Mouse (Mus musculus) heart, embryonic 11.5 days (tissue): ENCODE results near the gene Lat2. TPM values are rescaled to one million over a fixed set of nuclear protein-coding genes. Genes with fewer than 3 reads are reported as not detected.
A peak's percentile ranks its signal among the peaks of the same experiment; 100 is the strongest.

Experiments used
- ATAC-seq: fragments of 200-750 bp; cut with Nextera tagmentation; replicated peaks from 2 replicates; pipeline ENCODE4 v1.8.0; 2017; ENCODE audit warnings: moderate library complexity; ENCODE audit not compliant: insufficient number of reproducible peaks, low FRiP score, low TSS enrichment
- H3K27ac ChIP-seq: fragments of 300-500 bp; sonication (generic); 2 replicates; pipeline ENCODE4 v1.5.1; 2014; ENCODE audit warnings: mild to moderate bottlenecking, low read depth, low read length
- H3K27me3 ChIP-seq: fragments of 300-500 bp; sonication (generic); 2 replicates; pipeline ENCODE4 v1.6.1; 2014; ENCODE audit warnings: mild to moderate bottlenecking, low read length, mixed read lengths; ENCODE audit not compliant: control insufficient read depth, insufficient read depth
- H3K36me3 ChIP-seq: fragments of 300-500 bp; sonication (generic); 2 replicates; pipeline ENCODE4 v1.6.1; 2014; ENCODE audit warnings: mild to moderate bottlenecking, low read length, moderate library complexity, mixed read lengths; ENCODE audit not compliant: control insufficient read depth, insufficient read depth
- H3K4me1 ChIP-seq: fragments of 300-500 bp; sonication (generic); 2 replicates; pipeline ENCODE4 v1.6.1; 2014; ENCODE audit warnings: low read length; ENCODE audit not compliant: control insufficient read depth, insufficient read depth
- H3K4me2 ChIP-seq: fragments of 300-500 bp; sonication (generic); 2 replicates; pipeline ENCODE4 v1.6.1; 2014; ENCODE audit warnings: mild to moderate bottlenecking, moderate library complexity
- H3K4me3 ChIP-seq: fragments of 300-500 bp; sonication (generic); 2 replicates; pipeline ENCODE4 v1.5.1; 2014; ENCODE audit warnings: low read depth, low read length
- H3K9ac ChIP-seq: fragments of 300-500 bp; sonication (generic); 2 replicates; pipeline ENCODE4 v1.6.1; 2014; ENCODE audit warnings: mild to moderate bottlenecking, low read depth, low read length, moderate library complexity
- H3K9me3 ChIP-seq: fragments of 300-500 bp; sonication (generic); replicated peaks from 2 replicates; pipeline ENCODE4 v1.6.1; 2016; ENCODE audit warnings: low read length; ENCODE audit not compliant: control insufficient read depth
- WGBS: fragments of 180-500 bp; shearing (Covaris S2); extraction: QIAGEN DNeasy Blood & Tissue Kit; methylation state at CpG from one replicate; pipeline ENCODE4 v1.1.7; 2014; ENCODE audit not compliant: insufficient replicate concordance; 5-methylcytosine and 5-hydroxymethylcytosine counted together
- polyA plus RNA-seq: library from polyadenylated mRNA; unstranded; fragments of >200 nt; fragmentation: Nextera tagmentation; extraction: Ambion mirVana; gene quantifications from 2 replicates; pipeline ENCODE4 v1.2.1, GENCODE M21; 2014

Gene Lat2
- polyA plus RNA-seq, 1 experiment from 2014 or later = 1.9 TPM

GRCm38 (mm10) chr5:134584798-134585197 is 30.0 kb downstream of the Lat2 start:
- Histone ChIP-seq H3K9me3 (no peaks in the 10 kb centered on the region), H3K36me3 (no peaks in the 10 kb centered on the region; the same call in 1 of the 2 replicates), H3K9ac (no peak overlapping the region), H3K4me1 (0 out of 2 replicates have a peak, but pooled peaks cover 5% of the 10 kb centered on the region), H3K4me2 (no peak overlapping the region), H3K27ac (no peak overlapping the region), H3K4me3 (no peak overlapping the region), H3K27me3 (no peaks in the 10 kb centered on the region)
- WGBS = 82% methylated on average over 5 of the region's 5 CpGs
- no peak for ATAC-seq

GRCm38 (mm10) chr5:134583884-134584213 is 31.0 kb downstream of the Lat2 start:
- no peak overlapping the region for H3K9ac ChIP-seq
- H3K4me1 ChIP-seq = 0 out of 2 replicates have a peak, but pooled peaks cover 5% of the 10 kb centered on the region
- H3K27ac ChIP-seq = no peak overlapping the region
- H3K9me3 ChIP-seq = no peaks in the 10 kb centered on the region
- H3K27me3 ChIP-seq = no peaks in the 10 kb centered on the region
- H3K4me3 ChIP-seq = no peak overlapping the region
- ATAC-seq = no peak
- H3K36me3 ChIP-seq = no peaks in the 10 kb centered on the region; the same call in 1 of the 2 replicates
- WGBS = 77% methylated on average over 3 of the region's 3 CpGs
- peak overlapping the region; percentile 87 for H3K4me2 ChIP-seq

GRCm38 (mm10) chr5:134583006-134583883 is 31.6 kb downstream of the Lat2 start:
- Histone ChIP-seq H3K36me3 (no peaks in the 10 kb centered on the region; the same call in 1 of the 2 replicates), H3K4me2 (peak overlapping the region; percentile 87), H3K27me3 (no peaks in the 10 kb centered on the region), H3K4me3 (peak overlapping the region; percentile 91), H3K4me1 (0 out of 2 replicates have a peak, but pooled peaks cover 5% of the 10 kb centered on the region), H3K27ac (0 out of 2 replicates have a peak overlapping the region, but pooled peaks have one; percentile 51), H3K9me3 (no peaks in the 10 kb centered on the region), H3K9ac (peak overlapping the region; percentile 83)
- WGBS = 33% methylated on average over 15 of the region's 15 CpGs
- no peak for ATAC-seq

- 8% methylated on average over 28 of the region's 30 CpGs for WGBS
Measured at GRCm38 (mm10) chr5:134582221-134582907, 32.5 kb downstream of the Lat2 start.

GRCm38 (mm10) chr5:134581146-134581545 is 33.7 kb downstream of the Lat2 start, which contains the start of gene Rfc2:
Gene Rfc2, plus strand, starts transcription at chr5:134581366.
- WGBS = 78% methylated on average over 5 of the region's 5 CpGs
- Histone ChIP-seq H3K27me3 (no peaks in the 10 kb centered on the region), H3K9ac (no peak within 1 kb of the TSS), H3K9me3 (no peaks in the 10 kb centered on the region), H3K4me1 (0 out of 2 replicates have a peak, but pooled peaks cover 5% of the 10 kb centered on the region), H3K4me3 (no peak within 1 kb of the TSS), H3K27ac (no peak within 1 kb of the TSS), H3K4me2 (no peak within 1 kb of the TSS), H3K36me3 (no peaks in the 10 kb centered on the region)
- ATAC-seq = no peak

More at GRCm38 (mm10) chr5:134582221-134582907, 32.5 kb downstream of the Lat2 start:
- H3K9me3 ChIP-seq = no peaks in the 10 kb centered on the region
- H3K27ac ChIP-seq = peak overlapping the region; percentile 51; the same call in 1 of the 2 replicates
- peak; percentile 90 for ATAC-seq
- H3K27me3 ChIP-seq = no peaks in the 10 kb centered on the region
- H3K36me3 ChIP-seq = no peaks in the 10 kb centered on the region; the same call in 1 of the 2 replicates
- peak overlapping the region; percentile 91 for H3K4me3 ChIP-seq
- H3K9ac ChIP-seq = peak overlapping the region; percentile 83
- peak overlapping the region; percentile 87 for H3K4me2 ChIP-seq
- H3K4me1 ChIP-seq = 0 out of 2 replicates have a peak, but pooled peaks cover 5% of the 10 kb centered on the region

GRCm38 (mm10) chr5:134579135-134579534 is 35.7 kb downstream of the Lat2 start:
- Histone ChIP-seq H3K9ac (no peak overlapping the region), H3K36me3 (no peaks in the 10 kb centered on the region), H3K27me3 (no peaks in the 10 kb centered on the region), H3K27ac (no peak overlapping the region), H3K9me3 (no peaks in the 10 kb centered on the region), H3K4me1 (0 out of 2 replicates have a peak, but pooled peaks cover 5% of the 10 kb centered on the region), H3K4me2 (no peak overlapping the region), H3K4me3 (no peak overlapping the region)
- ATAC-seq = no peak
- WGBS = 66% methylated on average over 3 of the region's 3 CpGs

GRCm38 (mm10) chr5:134577534-134577933 is 37.3 kb downstream of the Lat2 start:
- 82% methylated on average over 7 of the region's 7 CpGs for WGBS
- no peaks in the 10 kb centered on the region for H3K36me3 ChIP-seq
- H3K27me3 ChIP-seq = no peaks in the 10 kb centered on the region
- no peak overlapping the region for H3K9ac ChIP-seq
- no peak overlapping the region for H3K4me2 ChIP-seq
- H3K27ac ChIP-seq = no peak overlapping the region
- H3K4me3 ChIP-seq = no peak overlapping the region
- H3K9me3 ChIP-seq = no peaks in the 10 kb centered on the region
- no peaks in the 10 kb centered on the region for H3K4me1 ChIP-seq
- ATAC-seq = no peak

- H3K4me3 ChIP-seq = no peak overlapping the region
- 73% methylated on average over 14 of the region's 14 CpGs for whole genome bisulfite sequencing
- H3K9me3 ChIP-seq = no peaks in the 10 kb centered on the region
- no peaks in the 10 kb centered on the region for H3K36me3 ChIP-seq
- H3K27ac ChIP-seq = no peak overlapping the region
- no peak overlapping the region for H3K9ac ChIP-seq
- H3K27me3 ChIP-seq = no peaks in the 10 kb centered on the region
- no peak overlapping the region for H3K4me2 ChIP-seq
- no peaks in the 10 kb centered on the region for H3K4me1 ChIP-seq
- no peak for ATAC-seq
Measured at GRCm38 (mm10) chr5:134576517-134577220, 38.2 kb downstream of the Lat2 start.
